Mouse (Mus musculus): ENCODE measurements at regions not wholly inside any gene's neighbourhood (a gene's known extent, or its start where the extent isn't known, plus 50 kb on each side); places are given as distances from the start of the nearest gene placed in this dataset.

DNA sequence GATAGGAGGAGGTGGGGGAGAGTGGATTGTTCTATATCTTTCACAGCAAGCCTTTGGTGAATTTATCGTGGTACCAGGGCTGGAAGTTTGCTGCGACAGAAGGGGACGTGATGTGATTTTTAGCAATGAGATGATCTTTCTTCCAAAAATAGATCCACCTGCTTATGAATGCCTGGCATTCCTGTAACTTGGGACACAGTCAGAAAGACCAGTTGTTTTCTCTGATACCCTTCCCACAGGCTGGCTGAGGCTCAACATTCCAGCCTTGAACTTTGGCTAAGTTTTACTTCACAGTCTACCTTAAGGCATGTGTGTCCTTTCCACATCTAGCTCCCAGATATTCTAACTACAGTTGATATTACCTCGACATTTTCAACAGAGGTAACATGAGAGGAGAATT lies 1434.1 kb downstream of the Slc22a22 start:
- TF ChIP-seq CTCF (IDR thresholded peaks at IDR 0.05): no peak
- no peak for TF ChIP-seq EP300 (IDR thresholded peaks at IDR 0.05)

Measured in lung, postnatal 0 days (tissue).